Mouse (Mus musculus) embryonic facial prominence, embryonic 15.5 days (tissue): ENCODE measurements around the gene Eif4h. TPM values are rescaled to one million over a fixed set of nuclear protein-coding genes. Genes with fewer than 3 reads are reported as not detected.

ENCODE experiments used
- ATAC-seq: fragments of 200-750 bp; cut with Nextera tagmentation; 2 replicates; pipeline ENCODE4 v1.8.0; 2017; ENCODE audit warnings: low read depth, moderate TSS enrichment; ENCODE audit not compliant: insufficient number of reproducible peaks, low FRiP score, low TSS enrichment
- H3K27ac ChIP-seq: fragments of 300-500 bp; sonication (generic); replicated peaks from 2 replicates; pipeline ENCODE4 v1.5.1; 2015; ENCODE audit warnings: mild to moderate bottlenecking, inconsistent platforms
- H3K27me3 ChIP-seq: fragments of 300-500 bp; sonication (generic); 2 replicates; pipeline ENCODE4 v1.6.1; 2015; ENCODE audit warnings: inconsistent platforms
- H3K36me3 ChIP-seq: fragments of 300-500 bp; sonication (generic); 2 replicates; pipeline ENCODE4 v1.6.1; 2015; ENCODE audit warnings: mild to moderate bottlenecking, inconsistent platforms
- H3K4me1 ChIP-seq: fragments of 300-500 bp; sonication (generic); 2 replicates; pipeline ENCODE4 v1.6.1; 2015; ENCODE audit warnings: inconsistent platforms
- H3K4me2 ChIP-seq: fragments of 300-500 bp; sonication (generic); replicated peaks from 2 replicates; pipeline ENCODE4 v1.6.1; 2015; ENCODE audit warnings: mild to moderate bottlenecking, inconsistent platforms
- H3K4me3 ChIP-seq: fragments of 300-500 bp; sonication (generic); replicated peaks from 2 replicates; pipeline ENCODE4 v1.5.1; 2015; ENCODE audit warnings: mild to moderate bottlenecking, inconsistent platforms
- H3K9ac ChIP-seq: fragments of 300-500 bp; sonication (generic); 2 replicates; pipeline ENCODE4 v1.6.1; 2015; ENCODE audit warnings: inconsistent platforms
- H3K9me3 ChIP-seq: fragments of 300-500 bp; sonication (generic); replicated peaks from 2 replicates; pipeline ENCODE4 v1.6.1; 2016; ENCODE audit warnings: inconsistent platforms
- WGBS: fragments of 180-500 bp; shearing (Covaris S2); methylation state at CpG from one replicate; pipeline ENCODE4 v1.1.7; 2015; 5-methylcytosine and 5-hydroxymethylcytosine counted together
- polyA plus RNA-seq: library from polyadenylated mRNA; unstranded; fragments of >200 nt; fragmentation: Nextera tagmentation; extraction: Ambion mirVana; gene quantifications from 2 replicates; pipeline ENCODE4 v1.2.1, GENCODE M21; 2015

The Eif4h gene
- polyA plus RNA-seq, 1 experiment from 2014 or later = 421 TPM

DNA sequence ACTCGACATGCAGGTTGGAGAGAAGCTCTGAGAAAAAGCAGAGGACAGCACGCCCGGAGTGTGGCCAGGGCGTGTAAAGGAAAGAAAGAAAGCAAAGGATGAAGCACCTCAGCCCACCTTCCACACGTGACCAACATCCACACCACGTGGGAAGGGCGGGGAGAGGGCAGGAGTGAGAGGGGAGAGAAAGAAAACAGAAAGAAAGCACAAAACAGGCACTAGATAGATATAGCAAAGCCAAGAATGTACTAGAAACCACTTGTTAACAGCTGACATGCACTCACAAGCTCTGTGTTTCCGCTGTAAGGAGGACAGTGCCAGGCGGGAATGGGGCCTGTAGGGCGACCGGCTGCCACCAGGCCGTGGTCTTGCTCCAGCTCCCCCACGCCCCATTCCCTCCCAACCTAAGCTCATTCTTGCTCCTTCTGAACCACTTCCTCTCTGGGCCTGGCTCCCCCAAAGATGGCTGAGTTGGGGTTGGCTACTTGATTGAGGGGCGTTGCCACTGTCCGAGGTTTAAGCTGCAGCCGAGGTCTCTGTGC, 18.1 kb downstream of the Eif4h start:
- H3K4me1 ChIP-seq = no peaks in the 10 kb centered on the region
- no peaks in the 10 kb centered on the region for H3K9me3 ChIP-seq
- H3K9ac ChIP-seq = no peak overlapping the region
- peaks cover 93% of the 10 kb centered on the region for H3K36me3 ChIP-seq
- 87% methylated on average over 16 of the region's 16 CpGs for WGBS
- no peak overlapping the region for H3K4me3 ChIP-seq
- no peak overlapping the region for H3K4me2 ChIP-seq
- no peaks in the 10 kb centered on the region for H3K27me3 ChIP-seq
- no peak for ATAC-seq
- no peak overlapping the region for H3K27ac ChIP-seq

DNA sequence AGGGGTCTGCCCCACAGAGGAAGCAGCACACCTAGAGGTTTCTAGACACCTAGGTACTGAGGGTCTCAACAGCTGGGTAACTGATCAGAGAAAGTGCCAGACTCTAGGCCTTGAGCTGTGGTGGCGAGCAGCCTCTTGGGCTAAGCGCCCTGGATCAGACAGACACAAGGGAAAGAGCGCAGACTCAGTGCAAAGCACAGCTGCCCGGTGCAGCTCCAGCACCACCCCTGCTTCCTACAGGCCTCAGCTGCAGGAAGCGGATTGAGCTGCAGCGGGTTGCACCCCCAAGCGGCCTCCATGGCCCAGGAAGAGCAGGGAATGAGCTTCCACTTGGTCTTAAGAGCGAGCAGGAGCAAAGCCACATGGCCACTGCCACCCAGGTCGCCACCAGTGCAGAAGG, 18.8 kb downstream of the Eif4h start:
- Histone ChIP-seq H3K4me1 (no peaks in the 10 kb centered on the region), H3K9ac (no peak overlapping the region), H3K36me3 (peaks cover 86% of the 10 kb centered on the region), H3K27me3 (no peaks in the 10 kb centered on the region), H3K4me3 (no peak overlapping the region), H3K4me2 (no peak overlapping the region), H3K9me3 (no peaks in the 10 kb centered on the region), H3K27ac (no peak overlapping the region)
- ATAC-seq = no peak
- 93% methylated on average over 9 of the region's 9 CpGs for WGBS

DNA sequence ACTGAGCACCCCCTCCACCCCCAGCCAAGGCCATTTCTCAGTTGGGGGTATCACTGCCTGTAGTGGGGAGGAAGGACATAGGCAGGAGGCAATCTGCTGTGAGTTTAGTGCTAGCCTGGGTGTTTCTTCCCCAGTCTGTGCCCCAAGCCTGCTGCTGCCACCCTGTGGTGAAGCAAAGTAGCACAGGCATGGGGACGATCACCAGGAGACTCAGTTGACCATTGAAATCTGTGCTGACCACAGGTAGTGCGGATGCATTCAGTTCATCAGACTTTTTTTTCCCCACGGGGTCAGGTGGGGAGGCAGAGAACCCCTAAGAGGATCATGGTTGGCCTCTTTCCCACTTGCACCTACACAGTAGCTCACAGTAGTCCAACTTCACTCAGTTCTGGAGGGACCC, 22.2 kb downstream of the Eif4h start:
- ATAC-seq = no peak
- Histone ChIP-seq H3K9ac (no peak overlapping the region), H3K27ac (no peak overlapping the region), H3K4me1 (no peaks in the 10 kb centered on the region), H3K36me3 (peaks cover 53% of the 10 kb centered on the region), H3K4me3 (no peak overlapping the region), H3K27me3 (no peaks in the 10 kb centered on the region), H3K9me3 (no peaks in the 10 kb centered on the region), H3K4me2 (no peak overlapping the region)
- 65% methylated on average over 3 of the region's 3 CpGs for WGBS

DNA sequence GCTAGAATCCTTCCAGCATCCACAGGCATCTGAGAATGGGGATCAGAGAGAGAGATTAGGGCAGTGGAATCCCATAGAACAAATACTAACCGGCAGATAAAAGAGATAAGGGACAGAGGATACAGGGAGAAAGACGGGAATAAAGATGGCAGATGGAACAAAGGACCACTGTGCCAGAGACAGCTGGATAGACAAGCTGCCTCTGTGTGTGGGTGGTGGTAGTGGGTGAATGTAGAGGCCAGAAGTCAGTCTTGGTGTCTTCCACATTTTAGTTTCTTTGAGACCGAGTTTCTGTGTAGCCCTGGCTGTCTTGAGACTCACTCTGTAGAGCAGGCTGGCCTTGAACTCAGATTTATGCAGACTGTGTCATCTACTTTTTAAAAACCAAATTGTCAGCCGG, 23.5 kb downstream of the Eif4h start:
- 59% methylated on average over 4 of the region's 4 CpGs for WGBS
- H3K9me3 ChIP-seq = no peaks in the 10 kb centered on the region
- no peak overlapping the region for H3K27ac ChIP-seq
- H3K27me3 ChIP-seq = no peaks in the 10 kb centered on the region
- no peak overlapping the region for H3K9ac ChIP-seq
- ATAC-seq = no peak
- H3K36me3 ChIP-seq = peaks cover 40% of the 10 kb centered on the region
- H3K4me1 ChIP-seq = no peaks in the 10 kb centered on the region
- no peak overlapping the region for H3K4me3 ChIP-seq
- H3K4me2 ChIP-seq = no peak overlapping the region

DNA sequence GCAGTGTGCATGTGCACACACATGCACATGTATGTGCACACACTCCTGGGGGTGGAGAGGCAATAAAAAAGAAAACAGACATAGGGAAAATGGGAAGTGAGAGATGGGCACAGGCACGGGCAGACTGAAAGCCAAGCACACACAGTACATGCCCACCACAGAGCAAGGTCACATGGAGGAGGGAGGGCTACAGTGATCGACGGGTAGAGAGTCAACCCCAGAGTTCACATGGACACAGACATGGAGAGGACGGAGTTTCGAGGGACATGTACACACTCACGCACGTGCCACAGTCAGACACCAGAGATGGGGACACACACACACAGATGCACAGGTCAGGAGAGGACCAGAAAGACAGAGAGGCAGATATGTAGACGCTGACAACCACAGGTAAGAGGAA, 23.9 kb downstream of the Eif4h start:
- WGBS = 79% methylated on average over 8 of the region's 8 CpGs
- Histone ChIP-seq H3K27me3 (no peaks in the 10 kb centered on the region), H3K4me2 (no peak overlapping the region), H3K36me3 (peaks cover 36% of the 10 kb centered on the region), H3K9me3 (no peaks in the 10 kb centered on the region), H3K4me1 (no peaks in the 10 kb centered on the region), H3K27ac (no peak overlapping the region), H3K9ac (no peak overlapping the region), H3K4me3 (no peak overlapping the region)
- no peak for ATAC-seq

DNA sequence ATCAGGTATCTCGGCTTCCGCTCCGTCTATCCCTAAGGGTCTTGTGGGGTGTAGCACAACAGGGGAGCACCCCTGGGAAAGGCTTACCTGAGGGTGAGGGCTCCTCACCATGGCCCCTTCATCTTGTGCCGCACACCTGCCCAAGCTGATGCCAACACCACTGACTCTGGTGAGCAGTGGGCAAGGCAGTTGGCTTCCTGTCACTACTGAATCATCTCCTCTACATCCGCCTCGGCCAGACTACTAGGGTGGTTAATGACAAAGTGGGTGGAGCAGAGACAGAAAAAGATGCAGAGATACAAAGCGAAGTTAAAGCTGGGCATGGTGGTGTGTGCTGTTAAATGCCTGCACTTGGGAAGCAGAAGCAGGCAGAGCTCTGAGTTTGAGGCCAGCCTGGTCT, 24.5 kb downstream of the Eif4h start, which contains the start of gene Lat2:
TSS of gene Lat2 (minus strand) at position 224 of the 400 bp plus-strand sequence.
- Histone ChIP-seq H3K4me2 (no peak within 1 kb of the TSS), H3K4me3 (no peak within 1 kb of the TSS), H3K36me3 (peaks cover 30% of the 10 kb centered on the region), H3K4me1 (no peaks in the 10 kb centered on the region), H3K27ac (no peak within 1 kb of the TSS), H3K27me3 (no peaks in the 10 kb centered on the region), H3K9me3 (no peaks in the 10 kb centered on the region), H3K9ac (no peak within 1 kb of the TSS)
- WGBS = 78% methylated on average over 7 of the region's 7 CpGs
- no peak for ATAC-seq

DNA sequence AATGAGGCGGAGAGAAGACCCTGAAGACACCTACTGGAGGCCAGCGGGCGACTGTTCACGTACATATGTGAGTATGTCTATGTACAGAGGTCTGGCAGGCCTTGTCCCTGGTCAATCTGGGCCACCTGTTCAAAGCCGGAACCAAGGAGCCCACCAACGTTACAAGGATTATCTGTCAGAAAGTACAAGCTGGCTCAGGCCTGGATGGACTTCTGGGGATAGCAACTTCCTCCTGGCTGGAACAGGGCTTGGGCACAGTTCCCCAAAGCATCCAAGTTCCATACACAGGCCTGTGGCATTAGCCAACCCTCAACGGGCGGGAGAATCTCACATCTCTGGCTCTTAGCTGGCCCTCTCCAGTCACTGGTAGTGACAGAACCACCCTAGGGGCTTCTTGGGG, 25.0 kb downstream of the Eif4h start:
- H3K4me3 ChIP-seq = no peak overlapping the region
- H3K27ac ChIP-seq = no peak overlapping the region
- peaks cover 25% of the 10 kb centered on the region for H3K36me3 ChIP-seq
- no peak for ATAC-seq
- no peaks in the 10 kb centered on the region for H3K4me1 ChIP-seq
- no peak overlapping the region for H3K9ac ChIP-seq
- no peaks in the 10 kb centered on the region for H3K9me3 ChIP-seq
- 82% methylated on average over 8 of the region's 8 CpGs for WGBS
- H3K4me2 ChIP-seq = no peak overlapping the region
- H3K27me3 ChIP-seq = no peaks in the 10 kb centered on the region

DNA sequence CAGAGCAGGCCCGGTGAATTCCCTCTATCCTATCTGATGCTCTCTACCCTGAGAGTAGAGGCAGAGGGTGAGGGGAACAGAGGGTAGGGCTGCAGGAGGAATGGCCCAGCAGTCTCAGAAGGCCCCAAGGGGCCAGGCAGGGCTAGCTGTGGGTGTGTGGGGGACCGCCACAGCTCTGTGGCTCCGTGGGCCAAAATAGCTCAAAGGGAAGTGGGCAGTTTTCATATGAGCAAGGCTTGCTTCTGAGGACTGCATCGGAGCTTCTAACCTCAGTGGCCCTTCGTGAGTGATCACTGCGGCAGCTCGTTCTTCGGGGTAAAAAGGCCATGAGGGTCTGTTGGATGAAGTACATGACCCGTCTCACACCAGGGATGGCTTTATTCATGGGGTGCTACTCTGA, 25.6 kb downstream of the Eif4h start:
- ATAC-seq = no peak
- Histone ChIP-seq H3K27ac (no peak overlapping the region; the same call in 1 of the 2 replicates), H3K4me3 (no peak overlapping the region)

DNA sequence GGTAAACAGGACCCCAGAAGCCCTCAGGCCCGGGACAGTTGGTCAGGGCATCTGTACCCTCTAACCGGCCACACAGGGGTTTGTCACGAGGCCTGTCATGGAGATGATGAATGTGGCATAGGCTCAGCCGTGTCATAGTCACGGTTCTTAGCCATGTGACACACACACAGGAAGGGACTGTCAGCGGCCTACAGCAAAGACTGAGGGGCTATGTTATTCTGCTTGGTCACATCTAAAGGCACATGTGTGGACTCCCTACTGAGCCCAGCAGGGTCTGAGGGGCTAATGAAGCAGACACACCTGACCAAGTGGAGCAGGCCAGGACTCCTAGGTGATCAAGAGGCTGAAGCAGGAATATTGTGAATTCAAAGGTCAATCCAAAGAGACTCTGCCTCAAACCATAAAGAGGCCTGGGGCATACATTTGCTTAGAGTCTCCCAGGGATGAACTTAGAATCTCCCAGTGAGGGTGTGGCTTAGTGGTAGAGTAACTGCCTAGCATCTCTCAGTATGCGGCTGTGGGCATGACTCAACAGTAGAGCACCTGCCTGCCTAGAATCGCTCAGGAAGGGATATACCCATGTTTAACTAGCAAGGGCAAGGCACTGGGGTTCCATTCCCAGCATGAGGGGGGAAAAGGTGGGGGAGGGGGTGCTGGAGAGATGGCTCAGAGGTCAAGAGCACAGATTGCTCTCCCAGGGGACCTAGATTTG, 27.3 kb downstream of the Eif4h start:
- 67% methylated on average over 8 of the region's 8 CpGs for WGBS
- Histone ChIP-seq H3K27me3 (no peaks in the 10 kb centered on the region), H3K4me2 (no peak overlapping the region), H3K4me1 (peaks cover 5% of the 10 kb centered on the region; the same call in 1 of the 2 replicates), H3K9me3 (no peaks in the 10 kb centered on the region), H3K9ac (no peak overlapping the region), H3K27ac (no peak overlapping the region), H3K36me3 (peaks cover 4% of the 10 kb centered on the region), H3K4me3 (no peak overlapping the region)
- ATAC-seq = no peak

More for the DNA sequence above, 25.6 kb downstream of the Eif4h start:
- 78% methylated on average over 9 of the region's 9 CpGs for WGBS
- Histone ChIP-seq H3K27me3 (no peaks in the 10 kb centered on the region), H3K4me1 (no peaks in the 10 kb centered on the region), H3K4me2 (no peak overlapping the region), H3K9ac (no peak overlapping the region), H3K36me3 (peaks cover 20% of the 10 kb centered on the region), H3K9me3 (no peaks in the 10 kb centered on the region)

DNA sequence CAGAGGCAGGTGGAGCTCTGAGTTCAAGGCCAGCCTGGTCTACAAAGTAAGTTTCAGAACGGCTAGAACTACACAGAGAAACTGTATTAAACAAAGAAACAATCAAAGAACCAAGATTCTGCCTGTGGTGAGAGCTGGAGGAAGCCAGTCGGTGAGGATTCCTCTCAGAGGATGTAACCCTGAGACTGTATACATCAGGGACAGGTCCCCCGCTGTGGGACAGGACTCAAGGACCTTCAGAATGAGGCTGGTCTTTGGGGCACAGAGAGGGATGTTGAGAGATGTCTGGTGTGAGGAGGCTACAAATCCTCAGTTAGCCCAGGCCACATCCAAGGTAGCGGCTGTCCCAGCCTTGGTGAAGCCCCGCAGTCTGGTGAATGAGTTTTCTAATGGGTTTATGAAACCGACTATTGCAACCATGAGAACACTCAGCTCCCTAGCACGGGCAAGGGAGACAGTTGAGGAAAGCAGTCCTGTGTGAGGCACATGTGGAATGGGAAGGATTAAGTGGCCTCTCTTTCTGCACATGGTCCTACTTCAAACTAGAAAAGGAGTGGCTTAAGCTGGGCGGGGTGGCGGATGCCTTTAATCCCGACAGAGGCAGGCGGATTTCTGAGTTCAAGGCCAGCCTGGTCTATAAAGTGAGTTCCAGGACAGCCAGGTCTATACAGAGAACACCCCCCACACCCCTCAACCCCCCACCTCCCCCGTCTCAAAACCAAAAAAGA, 29.2 kb downstream of the Eif4h start:
- Histone ChIP-seq H3K27ac (no peak overlapping the region), H3K36me3 (no peaks in the 10 kb centered on the region), H3K27me3 (no peaks in the 10 kb centered on the region), H3K4me2 (no peak overlapping the region), H3K4me3 (no peak overlapping the region), H3K9me3 (no peaks in the 10 kb centered on the region), H3K9ac (no peak overlapping the region), H3K4me1 (peaks cover 5% of the 10 kb centered on the region; the same call in 1 of the 2 replicates)
- 83% methylated on average over 12 of the region's 12 CpGs for WGBS
- ATAC-seq = no peak

DNA sequence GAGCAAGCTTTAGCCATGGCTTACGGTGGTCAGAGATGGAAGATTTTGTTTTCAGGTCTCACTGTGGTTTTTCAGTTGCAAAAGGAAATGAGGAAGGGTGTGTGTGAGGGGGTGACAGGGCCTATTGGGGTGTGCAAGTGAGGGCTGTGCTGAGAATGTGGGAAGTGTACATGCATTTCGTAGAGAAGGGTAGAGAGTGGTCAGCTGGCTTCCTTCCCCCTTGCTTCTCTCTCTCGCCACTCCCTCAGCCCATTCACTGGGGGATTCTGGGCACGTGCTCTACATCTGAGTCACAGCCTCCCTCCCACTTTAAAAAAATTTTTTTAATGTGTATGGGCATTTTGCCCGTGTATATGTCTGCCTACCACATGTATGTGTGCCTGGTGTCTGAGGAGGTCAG, 32.2 kb downstream of the Eif4h start:
- Histone ChIP-seq H3K9me3 (no peaks in the 10 kb centered on the region), H3K27me3 (no peaks in the 10 kb centered on the region), H3K9ac (no peak overlapping the region), H3K4me2 (no peak overlapping the region), H3K4me1 (peaks cover 5% of the 10 kb centered on the region; the same call in 1 of the 2 replicates), H3K36me3 (no peaks in the 10 kb centered on the region), H3K27ac (no peak overlapping the region), H3K4me3 (no peak overlapping the region)
- no peak for ATAC-seq
- 48% methylated on average over 5 of the region's 5 CpGs for WGBS
